Mouse (Mus musculus) frontal cortex, adult (tissue): ENCODE data around the gene Lrrtm4.

ENCODE experiments used
- ATAC-seq: cut with Nextera tagmentation; 2 replicates; pipeline ENCODE4 v1.9.2; 2017; ENCODE audit warnings: mild to moderate bottlenecking, moderate library complexity, mixed read lengths; ENCODE audit not compliant: low TSS enrichment

The Lrrtm4 gene

GRCm38 (mm10) chr6:80328391-80328790, 309.7 kb downstream of the Lrrtm4 start:
- ATAC-seq: no peak

- no peak for ATAC-seq
Observed at GRCm38 (mm10) chr6:80331751-80332150, 313.1 kb downstream of the Lrrtm4 start.

DNA sequence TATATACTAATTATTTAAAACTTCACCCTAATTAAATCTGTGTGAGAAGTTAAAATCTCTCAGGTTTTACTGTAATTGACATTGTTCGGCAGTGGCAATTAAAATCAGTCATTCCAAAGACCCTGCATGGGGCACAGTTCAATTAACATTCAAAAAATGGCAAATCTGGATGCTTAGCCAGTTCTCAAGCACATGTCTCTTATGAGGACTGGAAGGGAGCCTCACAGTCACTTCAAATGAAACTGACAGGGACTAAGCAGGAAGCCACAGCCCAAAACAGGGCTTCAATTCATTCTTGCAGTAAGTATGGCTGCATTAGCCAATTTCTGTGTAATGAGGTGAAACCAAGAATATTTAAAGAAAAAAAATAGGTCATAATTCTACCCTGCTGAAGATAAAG, 333.6 kb downstream of the Lrrtm4 start:
- ATAC-seq: no peak

DNA sequence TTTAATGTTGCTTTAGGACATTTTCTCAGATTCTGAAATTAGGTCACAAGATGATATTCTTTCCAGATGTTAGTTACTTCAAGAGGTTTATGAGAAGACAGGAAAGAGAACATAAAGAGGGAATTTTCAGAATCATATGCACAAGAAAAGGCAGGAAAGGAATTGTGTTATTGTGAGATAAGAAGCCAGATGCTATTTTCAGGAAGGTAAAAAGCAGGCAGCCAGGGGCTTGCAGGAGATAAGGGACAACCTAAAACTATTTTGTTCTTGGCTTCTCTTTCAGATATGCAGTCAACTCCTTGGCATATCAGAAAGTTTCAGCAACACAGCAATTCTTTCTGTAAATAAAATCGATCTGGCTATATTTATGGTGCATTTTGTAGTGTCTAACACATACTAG, 338.4 kb downstream of the Lrrtm4 start:
- ATAC-seq: no peak

GRCm38 (mm10) chr6:80363593-80363992, 344.9 kb downstream of the Lrrtm4 start:
- ATAC-seq: no peak

GRCm38 (mm10) chr6:80366532-80366931, 347.9 kb downstream of the Lrrtm4 start:
- ATAC-seq: peak; percentile 57

DNA sequence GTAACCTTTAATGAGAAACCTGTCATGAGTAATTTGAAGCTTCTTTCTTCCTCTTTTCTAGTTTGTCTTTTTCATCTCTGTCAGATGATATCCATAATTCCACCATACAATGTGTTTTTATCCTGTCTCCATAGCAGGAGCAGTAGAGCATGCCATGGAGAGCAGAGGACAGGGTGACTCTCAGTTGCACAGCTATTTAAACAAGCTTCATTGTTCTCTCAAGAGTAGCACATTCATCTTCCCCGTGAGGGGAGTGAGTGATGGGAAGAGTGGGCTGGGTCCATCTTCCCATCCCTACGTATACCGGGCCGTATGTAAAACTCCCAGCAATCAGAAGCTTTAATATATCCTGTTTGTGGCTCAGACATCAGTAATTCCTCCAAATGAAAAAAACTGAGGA, 370.9 kb downstream of the Lrrtm4 start:
- ATAC-seq: no peak

- no peak for ATAC-seq
Observed at GRCm38 (mm10) chr6:80406757-80407156, 388.1 kb downstream of the Lrrtm4 start.

DNA sequence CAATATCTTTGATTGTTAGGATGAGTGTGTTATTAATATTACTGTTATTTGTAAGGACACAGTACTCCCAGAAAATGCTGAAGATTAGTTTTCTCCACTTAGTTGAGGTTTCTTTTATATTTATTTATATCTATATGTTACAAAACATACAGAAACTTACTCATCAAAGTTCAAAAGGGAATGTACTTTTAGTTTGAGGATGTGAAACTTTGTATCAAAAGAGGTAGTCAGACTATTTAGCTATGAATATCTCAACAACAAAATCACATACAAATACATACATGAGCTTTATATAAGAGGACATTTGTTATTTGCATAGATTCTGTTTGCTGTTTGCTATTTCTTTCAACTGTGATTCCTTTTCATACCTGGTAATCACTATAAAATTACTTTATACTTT, 421.5 kb downstream of the Lrrtm4 start:
- ATAC-seq: no peak

- ATAC-seq: no peak
Observed at GRCm38 (mm10) chr6:80470546-80470945, 451.9 kb downstream of the Lrrtm4 start.

GRCm38 (mm10) chr6:80476153-80476552, 457.5 kb downstream of the Lrrtm4 start:
- no peak for ATAC-seq

- no peak for ATAC-seq
Observed at GRCm38 (mm10) chr6:80545017-80545416, 526.3 kb downstream of the Lrrtm4 start.

- no peak for ATAC-seq
Observed at GRCm38 (mm10) chr6:80549907-80550306, 531.2 kb downstream of the Lrrtm4 start.

DNA sequence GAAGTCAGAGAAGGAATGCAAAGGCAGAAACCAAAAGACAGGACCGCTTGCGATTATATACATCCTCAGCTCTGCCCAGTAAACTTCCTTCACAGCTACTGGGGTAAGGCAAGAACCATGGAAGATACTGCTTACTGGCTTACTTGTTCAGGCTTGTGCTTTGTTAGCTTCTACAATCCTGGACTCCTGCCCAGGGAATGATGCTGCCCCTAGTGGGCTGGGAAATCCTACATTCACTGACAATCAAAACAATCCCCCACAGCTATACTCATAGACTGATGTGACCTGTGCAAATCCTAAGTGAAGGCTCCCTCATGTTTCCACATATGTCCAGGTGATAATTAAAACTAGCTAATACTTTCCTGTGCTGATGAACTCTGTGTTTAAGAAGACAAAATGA, 534.7 kb downstream of the Lrrtm4 start:
- ATAC-seq: no peak

DNA sequence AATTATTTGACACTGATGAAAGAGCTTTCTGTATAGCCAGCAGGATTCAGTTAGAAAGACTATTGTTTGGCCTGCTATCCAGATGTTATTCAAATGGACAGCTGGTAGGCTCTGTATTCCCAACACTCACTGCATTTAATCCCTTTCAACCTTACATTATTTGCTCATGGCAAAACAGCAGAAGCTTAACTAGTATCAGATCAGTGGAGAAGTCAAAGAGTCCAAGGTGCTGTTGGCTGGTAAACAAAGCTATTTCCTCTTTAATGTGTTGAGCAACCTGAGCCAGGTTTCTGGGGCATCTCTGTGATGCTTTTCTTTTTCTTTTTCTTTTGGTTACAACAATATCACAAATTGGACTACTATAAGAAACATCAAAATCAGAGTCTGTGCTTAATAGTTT, 536.3 kb downstream of the Lrrtm4 start:
- ATAC-seq: no peak

DNA sequence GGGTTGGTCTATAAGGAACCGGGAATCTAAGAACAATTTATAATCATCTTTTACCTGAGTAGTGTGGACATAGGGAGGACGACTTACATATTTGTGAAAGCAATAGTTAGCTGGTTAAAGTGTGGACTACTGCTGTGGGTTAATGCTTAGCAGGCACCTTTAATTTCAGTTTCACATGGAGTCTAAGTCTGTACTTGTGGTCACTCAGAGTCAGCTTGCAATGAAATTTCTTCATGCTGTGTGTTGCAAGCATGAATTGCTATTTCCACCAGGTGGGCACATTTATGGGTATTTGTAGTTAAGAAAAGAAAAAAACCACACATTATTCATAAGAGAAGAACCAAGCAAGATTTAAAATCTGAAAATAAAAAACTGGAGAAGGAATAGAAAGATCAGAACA, 558.5 kb downstream of the Lrrtm4 start:
- ATAC-seq: no peak

DNA sequence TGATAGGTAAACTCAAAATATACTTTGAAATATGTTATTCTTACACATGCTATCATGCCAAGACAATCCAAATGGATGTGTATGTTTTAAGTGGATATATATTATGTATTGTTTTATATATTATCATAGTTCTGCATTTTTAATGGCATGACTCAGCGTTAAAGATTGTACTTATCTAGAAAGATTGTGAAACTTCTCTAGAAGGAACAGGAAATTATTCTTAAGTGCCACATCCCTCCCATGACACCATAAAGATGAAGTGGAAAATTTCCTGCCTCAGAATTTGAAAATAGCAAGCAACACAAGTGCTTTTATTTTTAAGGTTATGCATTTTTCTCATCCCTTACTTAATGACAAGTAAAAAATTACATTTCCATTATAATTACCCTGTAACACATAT, 563.5 kb downstream of the Lrrtm4 start:
- ATAC-seq: no peak

DNA sequence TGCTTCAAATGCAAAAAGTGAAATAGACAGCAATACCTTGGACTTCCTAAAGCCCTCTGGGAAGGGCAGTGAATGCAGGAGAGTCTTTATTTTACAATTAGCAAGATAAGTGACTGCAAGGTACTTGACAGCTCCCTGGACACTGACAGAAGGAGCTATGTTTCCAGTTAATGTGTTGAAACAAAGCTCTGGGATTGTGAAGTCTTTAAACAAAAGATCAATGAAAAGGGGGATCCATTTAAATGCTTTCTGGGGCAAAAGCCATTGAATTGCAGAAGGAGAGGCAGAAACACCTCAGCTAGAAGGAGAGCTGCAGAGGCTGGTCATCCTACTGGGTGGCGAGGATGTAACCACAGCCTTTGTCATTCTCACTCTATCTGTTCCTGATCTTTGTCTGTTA, 571.1 kb downstream of the Lrrtm4 start:
- ATAC-seq: no peak

- ATAC-seq: peak; percentile 73
Observed at GRCm38 (mm10) chr6:80619508-80619907, 600.8 kb downstream of the Lrrtm4 start.

GRCm38 (mm10) chr6:80622676-80623334, 604.1 kb downstream of the Lrrtm4 start:
- ATAC-seq: peak; percentile 34; the same call in 1 of the 2 replicates

- ATAC-seq: no peak
Observed at GRCm38 (mm10) chr6:80625509-80625908, 606.8 kb downstream of the Lrrtm4 start.

DNA sequence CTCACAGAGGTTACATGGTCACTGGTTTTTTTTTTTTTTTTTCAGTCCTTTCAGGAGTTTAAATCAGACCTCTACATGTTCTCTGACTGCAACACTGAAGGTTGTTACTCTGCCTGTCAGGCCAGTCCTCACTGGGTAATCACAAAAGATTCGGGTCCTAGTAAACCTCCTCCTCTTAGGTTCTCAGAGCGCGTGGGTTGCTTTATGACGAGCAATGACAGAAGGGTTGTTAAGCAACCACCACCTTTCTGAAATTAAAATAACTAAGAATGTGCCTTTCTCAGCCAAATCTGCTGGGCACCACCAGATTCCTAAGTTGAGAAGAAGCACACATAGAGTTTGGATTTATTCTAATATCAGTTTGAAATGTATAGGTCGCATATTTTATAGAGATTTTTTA, 644.1 kb downstream of the Lrrtm4 start:
- peak; percentile 55 for ATAC-seq

DNA sequence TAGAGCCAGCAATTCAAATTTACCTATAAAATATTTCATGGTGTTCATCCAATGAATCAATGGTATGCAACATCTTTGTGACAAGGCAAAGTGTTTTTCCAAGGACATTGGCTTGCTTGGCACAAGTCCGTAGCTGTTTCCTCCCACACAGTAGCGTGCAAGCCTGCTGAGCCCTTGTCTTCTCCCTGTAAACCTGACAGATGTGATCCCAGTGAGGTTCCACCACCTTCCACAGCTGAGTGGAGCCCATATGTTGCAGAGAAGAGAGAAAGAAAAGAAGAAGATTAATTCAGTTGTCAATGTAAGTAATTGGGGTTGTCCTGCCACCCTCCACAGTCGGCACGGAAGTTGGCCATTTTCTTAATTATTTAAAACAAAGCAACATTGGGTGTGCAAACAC, 645.4 kb downstream of the Lrrtm4 start:
- ATAC-seq: no peak

DNA sequence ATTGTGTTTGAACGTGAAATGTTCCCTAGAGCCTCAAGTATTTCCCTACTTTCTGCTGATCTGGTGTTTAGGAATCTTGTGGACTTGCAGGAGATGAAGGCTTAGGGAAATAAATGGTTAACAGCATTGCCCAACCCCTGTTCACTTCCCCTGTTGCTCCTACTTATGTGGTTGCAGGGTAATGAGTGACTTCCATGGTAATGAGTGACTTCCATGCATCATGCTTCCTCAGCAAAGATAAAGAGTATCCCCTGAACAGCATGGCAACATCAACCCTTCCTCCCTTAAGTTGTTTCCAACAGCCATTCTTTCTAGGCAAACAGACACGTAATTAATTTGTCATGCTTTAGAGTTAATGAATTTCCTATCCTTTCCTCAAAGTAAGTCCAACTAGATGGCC, 685.5 kb downstream of the Lrrtm4 start:
- ATAC-seq: no peak
